Mouse (Mus musculus): Measurements from ENCODE around the gene Tmem63a. TPM values are rescaled to one million over a fixed set of nuclear protein-coding genes. Genes with fewer than 3 reads are reported as not detected.

Tmem63a gene
- polyA plus RNA-seq, 1 experiment from 2014 or later: 6.1 TPM

DNA sequence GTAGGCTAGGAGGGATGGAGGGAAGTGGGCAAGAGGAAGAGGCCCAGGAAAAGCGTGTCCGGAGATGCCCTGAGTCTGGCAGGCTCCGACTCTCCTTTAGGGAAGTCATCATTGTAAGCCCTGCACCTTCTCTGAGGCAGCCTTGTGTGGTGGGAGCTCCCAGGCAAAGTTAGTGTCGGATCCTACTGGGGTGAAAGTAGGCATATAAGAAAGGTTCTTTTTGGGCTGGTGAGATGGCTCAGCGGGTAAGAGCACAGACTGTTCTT, 37.4 kb upstream of the Tmem63a start:
- Histone ChIP-seq H3K36me3 (ENCODE audit: control insufficient read depth, insufficient read depth, low read length) (peaks cover 20% of the 10 kb centered on the region), H3K4me2 (ENCODE audit: low read depth, severe bottlenecking) (peak overlapping the region; percentile 65), H3K9ac (ENCODE audit: low read length) (peak overlapping the region; percentile 89), H3K4me1 (ENCODE audit: control insufficient read depth, insufficient read depth, low read length) (peaks cover 6% of the 10 kb centered on the region; the same call in 1 of the 2 replicates), H3K27ac (replicated peaks; ENCODE audit: low read depth, low read length) (no peak overlapping the region), H3K9me3 (ENCODE audit: control insufficient read depth, low read length) (no peaks in the 10 kb centered on the region), H3K4me3 (ENCODE audit: low read depth, low read length) (peak overlapping the region; percentile 75), H3K27me3 (ENCODE audit: control insufficient read depth, insufficient read depth, low read length) (no peaks in the 10 kb centered on the region)
- WGBS: 2% methylated on average over 5 of the region's 5 CpGs
- ATAC-seq (ENCODE audit: insufficient number of reproducible peaks, low FRiP score, low TSS enrichment, low read depth) (no peak), DNase-seq (ENCODE audit: low spot score) (no peak)

DNA sequence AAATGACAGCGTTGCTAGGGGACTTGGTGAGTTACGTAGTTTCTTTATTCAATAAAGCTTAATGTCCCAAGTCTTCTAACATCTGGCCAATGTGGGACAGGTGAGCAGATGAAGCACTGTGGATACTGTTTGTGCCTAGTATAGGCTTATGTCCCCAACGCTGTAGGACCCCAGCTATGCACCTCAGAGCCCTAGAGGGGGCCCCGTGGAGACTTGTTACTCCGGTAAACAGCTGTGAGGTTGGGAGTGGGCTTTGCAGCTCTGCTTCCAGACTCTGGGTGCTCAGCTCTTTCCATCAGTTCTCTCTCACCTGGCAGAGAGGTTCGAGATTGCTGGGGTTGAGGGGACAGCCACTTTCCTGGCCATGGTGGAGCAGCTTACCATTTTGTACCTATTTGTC, 36.8 kb upstream of the Tmem63a start:
- ATAC-seq (ENCODE audit: insufficient number of reproducible peaks, low FRiP score, low TSS enrichment, low read depth): no peak
- Histone ChIP-seq H3K9ac (ENCODE audit: low read length) (peak overlapping the region; percentile 45; the same call in 1 of the 2 replicates), H3K4me3 (ENCODE audit: low read depth, low read length) (peak overlapping the region; percentile 75), H3K27me3 (ENCODE audit: control insufficient read depth, insufficient read depth, low read length) (no peaks in the 10 kb centered on the region), H3K4me1 (ENCODE audit: control insufficient read depth, insufficient read depth, low read length) (peaks cover 6% of the 10 kb centered on the region; the same call in 1 of the 2 replicates), H3K9me3 (ENCODE audit: control insufficient read depth, low read length) (no peaks in the 10 kb centered on the region), H3K36me3 (ENCODE audit: control insufficient read depth, insufficient read depth, low read length) (peaks cover 20% of the 10 kb centered on the region), H3K4me2 (ENCODE audit: low read depth, severe bottlenecking) (peak overlapping the region; percentile 65), H3K27ac (replicated peaks; ENCODE audit: low read depth, low read length) (no peak overlapping the region)
- DNase-seq (ENCODE audit: low spot score): no peak
- 74% methylated on average over 6 of the region's 6 CpGs for WGBS

DNA sequence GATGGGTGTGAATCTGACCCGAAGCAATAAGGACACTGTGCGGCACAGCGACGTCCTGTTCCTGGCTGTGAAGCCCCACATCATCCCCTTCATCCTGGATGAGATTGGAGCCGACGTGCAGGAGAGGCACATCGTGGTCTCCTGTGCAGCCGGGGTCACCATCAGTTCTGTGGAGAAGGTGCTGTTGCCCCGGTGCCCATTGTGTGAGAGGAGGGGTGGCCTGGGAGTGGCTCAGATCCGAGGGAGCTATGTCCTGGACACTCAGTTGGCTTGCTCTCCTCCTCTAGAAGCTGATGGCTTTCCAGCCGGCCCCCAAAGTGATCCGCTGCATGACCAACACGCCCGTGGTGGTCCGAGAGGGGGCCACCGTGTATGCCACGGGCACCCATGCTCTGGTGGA, 36.3 kb upstream of the Tmem63a start:
- no peak for ATAC-seq (ENCODE audit: insufficient number of reproducible peaks, low FRiP score, low TSS enrichment, low read depth)
- Histone ChIP-seq H3K27me3 (ENCODE audit: control insufficient read depth, insufficient read depth, low read length) (no peaks in the 10 kb centered on the region), H3K4me1 (ENCODE audit: control insufficient read depth, insufficient read depth, low read length) (peaks cover 6% of the 10 kb centered on the region; the same call in 1 of the 2 replicates), H3K4me2 (ENCODE audit: low read depth, severe bottlenecking) (no peak overlapping the region; the same call in 1 of the 2 replicates), H3K36me3 (ENCODE audit: control insufficient read depth, insufficient read depth, low read length) (peaks cover 20% of the 10 kb centered on the region), H3K4me3 (ENCODE audit: low read depth, low read length) (peak overlapping the region; percentile 75; the same call in 1 of the 2 replicates), H3K27ac (replicated peaks; ENCODE audit: low read depth, low read length) (no peak overlapping the region), H3K9ac (ENCODE audit: low read length) (no peak overlapping the region), H3K9me3 (ENCODE audit: control insufficient read depth, low read length) (no peaks in the 10 kb centered on the region)
- DNase-seq (ENCODE audit: low spot score): no peak
- WGBS: 94% methylated on average over 17 of the region's 17 CpGs

- Histone ChIP-seq H3K4me2 (ENCODE audit: low read depth, severe bottlenecking) (peak overlapping the region; percentile 17; the same call in 1 of the 2 replicates), H3K9me3 (ENCODE audit: control insufficient read depth, low read length) (no peaks in the 10 kb centered on the region), H3K27ac (replicated peaks; ENCODE audit: low read depth, low read length) (no peak overlapping the region), H3K36me3 (ENCODE audit: control insufficient read depth, insufficient read depth, low read length) (peaks cover 20% of the 10 kb centered on the region), H3K9ac (ENCODE audit: low read length) (no peak overlapping the region), H3K4me3 (ENCODE audit: low read depth, low read length) (no peak overlapping the region), H3K4me1 (ENCODE audit: control insufficient read depth, insufficient read depth, low read length) (peaks cover 9% of the 10 kb centered on the region), H3K27me3 (ENCODE audit: control insufficient read depth, insufficient read depth, low read length) (no peaks in the 10 kb centered on the region)
- DNase-seq (ENCODE audit: low spot score) (no peak), ATAC-seq (ENCODE audit: insufficient number of reproducible peaks, low FRiP score, low TSS enrichment, low read depth) (no peak)
- 93% methylated on average over 24 of the region's 24 CpGs for WGBS
These were observed 35.5 kb upstream of the Tmem63a start for GRCm38 (mm10) chr1:180906461-180907147.

DNA sequence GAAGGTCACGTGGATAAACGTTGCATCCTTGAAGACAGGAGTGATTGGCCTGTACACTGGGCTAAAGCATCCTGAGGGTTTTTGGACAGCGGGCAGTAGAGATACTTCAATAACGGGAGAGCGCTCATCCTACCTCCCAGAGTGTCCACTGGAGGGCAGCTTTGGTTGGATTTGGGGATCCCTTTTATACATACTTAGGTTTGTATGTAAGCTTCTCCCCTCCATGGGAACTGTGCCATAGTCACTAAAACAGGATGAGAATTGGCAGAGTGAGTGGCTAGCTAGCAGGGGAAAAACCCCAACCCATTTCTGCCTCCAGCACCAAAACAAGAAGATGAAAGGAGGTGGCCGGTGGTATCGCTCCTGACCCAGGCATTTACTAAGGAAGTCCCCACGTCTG, 31.0 kb upstream of the Tmem63a start:
- ATAC-seq (ENCODE audit: insufficient number of reproducible peaks, low FRiP score, low TSS enrichment, low read depth) (no peak), DNase-seq (ENCODE audit: low spot score) (no peak)
- no peaks in the 10 kb centered on the region for H3K9me3 ChIP-seq (ENCODE audit: control insufficient read depth, low read length)
- no peak overlapping the region for H3K9ac ChIP-seq (ENCODE audit: low read length)
- H3K27me3 ChIP-seq (ENCODE audit: control insufficient read depth, insufficient read depth, low read length): no peaks in the 10 kb centered on the region
- no peak overlapping the region for H3K4me2 ChIP-seq (ENCODE audit: low read depth, severe bottlenecking)
- no peak overlapping the region for H3K27ac ChIP-seq (replicated peaks; ENCODE audit: low read depth, low read length)
- peaks cover 6% of the 10 kb centered on the region for H3K4me1 ChIP-seq (ENCODE audit: control insufficient read depth, insufficient read depth, low read length)
- H3K4me3 ChIP-seq (ENCODE audit: low read depth, low read length): no peak overlapping the region
- WGBS: 55% methylated on average over 8 of the region's 8 CpGs
- peaks cover 17% of the 10 kb centered on the region for H3K36me3 ChIP-seq (ENCODE audit: control insufficient read depth, insufficient read depth, low read length)

DNA sequence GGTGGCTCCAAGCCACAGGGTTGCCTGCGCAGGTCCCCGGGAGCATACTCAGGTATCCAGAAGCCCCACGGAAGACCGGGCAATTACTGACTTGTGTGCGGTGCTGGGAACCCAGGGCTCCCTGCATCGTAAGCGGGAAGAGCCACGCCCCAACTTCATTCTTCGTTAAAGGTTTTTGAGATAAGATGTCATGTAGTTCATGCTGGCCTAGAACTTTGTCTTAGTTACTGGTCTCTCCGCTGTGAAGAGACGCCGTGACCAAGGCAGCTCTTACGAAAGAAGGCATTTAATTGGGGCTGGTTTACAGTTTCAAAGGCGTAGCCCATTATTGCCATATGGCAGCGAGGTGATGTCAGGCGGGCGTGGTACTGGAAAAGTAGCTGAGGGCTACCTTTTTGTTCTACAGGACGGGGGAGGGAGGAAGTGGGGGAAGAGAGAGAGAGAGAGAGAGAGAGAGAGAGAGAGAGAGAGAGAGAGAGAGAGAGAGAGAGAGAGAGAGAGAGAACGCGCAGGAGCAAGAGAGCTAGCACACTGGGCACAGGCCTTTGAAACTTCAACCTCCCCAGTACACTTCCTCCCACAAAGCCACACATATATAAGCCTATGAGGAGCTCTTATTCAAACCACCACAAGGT, 30.4 kb upstream of the Tmem63a start:
- peak overlapping the region; percentile 22; the same call in 1 of the 2 replicates for H3K4me2 ChIP-seq (ENCODE audit: low read depth, severe bottlenecking)
- no peak for ATAC-seq (ENCODE audit: insufficient number of reproducible peaks, low FRiP score, low TSS enrichment, low read depth)
- H3K27ac ChIP-seq (replicated peaks; ENCODE audit: low read depth, low read length): no peak overlapping the region
- no peak overlapping the region for H3K4me3 ChIP-seq (ENCODE audit: low read depth, low read length)
- H3K4me1 ChIP-seq (ENCODE audit: control insufficient read depth, insufficient read depth, low read length): peaks cover 6% of the 10 kb centered on the region
- WGBS: 33% methylated on average over 19 of the region's 20 CpGs
- peaks cover 11% of the 10 kb centered on the region for H3K36me3 ChIP-seq (ENCODE audit: control insufficient read depth, insufficient read depth, low read length)
- H3K27me3 ChIP-seq (ENCODE audit: control insufficient read depth, insufficient read depth, low read length): no peaks in the 10 kb centered on the region
- H3K9ac ChIP-seq (ENCODE audit: low read length): no peak overlapping the region
- DNase-seq (ENCODE audit: low spot score): peak; percentile 49
- no peaks in the 10 kb centered on the region for H3K9me3 ChIP-seq (ENCODE audit: control insufficient read depth, low read length)

- H3K4me1 ChIP-seq (ENCODE audit: control insufficient read depth, insufficient read depth, low read length): peaks cover 6% of the 10 kb centered on the region
- ATAC-seq (ENCODE audit: insufficient number of reproducible peaks, low FRiP score, low TSS enrichment, low read depth) (no peak), DNase-seq (ENCODE audit: low spot score) (no peak)
- H3K4me2 ChIP-seq (ENCODE audit: low read depth, severe bottlenecking): no peak overlapping the region
- H3K9ac ChIP-seq (ENCODE audit: low read length): no peak overlapping the region
- peaks cover 2% of the 10 kb centered on the region; the same call in 1 of the 2 replicates for H3K36me3 ChIP-seq (ENCODE audit: control insufficient read depth, insufficient read depth, low read length)
- H3K4me3 ChIP-seq (ENCODE audit: low read depth, low read length): no peak overlapping the region
- no peak overlapping the region for H3K27ac ChIP-seq (replicated peaks; ENCODE audit: low read depth, low read length)
- H3K27me3 ChIP-seq (ENCODE audit: control insufficient read depth, insufficient read depth, low read length): no peaks in the 10 kb centered on the region
- 90% methylated on average over 5 of the region's 5 CpGs for WGBS
- H3K9me3 ChIP-seq (ENCODE audit: control insufficient read depth, low read length): no peaks in the 10 kb centered on the region
These were observed 29.4 kb upstream of the Tmem63a start for GRCm38 (mm10) chr1:180912792-180913191.

DNA sequence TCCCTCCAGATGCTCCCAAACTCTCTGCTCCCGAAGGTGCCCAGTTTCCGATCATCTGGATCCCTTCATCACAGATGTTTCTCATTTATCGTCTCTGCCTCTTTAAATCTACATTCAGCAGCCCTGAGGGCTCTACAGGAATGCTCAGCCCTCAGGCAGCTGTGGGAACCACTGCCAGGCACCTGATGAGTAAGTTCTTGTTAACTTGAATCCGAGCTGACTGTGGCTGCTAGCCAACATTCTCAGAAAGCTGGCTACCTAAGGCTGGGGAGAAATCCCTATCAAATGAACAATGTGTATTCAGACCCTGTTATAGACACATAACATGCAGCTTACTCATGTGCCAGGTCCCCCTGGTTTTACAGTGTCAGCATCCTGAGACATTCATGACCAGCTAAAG, 28.3 kb upstream of the Tmem63a start:
- 13% methylated on average over 4 of the region's 4 CpGs for WGBS

More for the DNA sequence above, 28.3 kb upstream of the Tmem63a start:
- H3K27ac ChIP-seq (replicated peaks; ENCODE audit: low read depth, low read length): no peak overlapping the region
- H3K36me3 ChIP-seq (ENCODE audit: control insufficient read depth, insufficient read depth, low read length): no peaks in the 10 kb centered on the region
- no peak overlapping the region for H3K9ac ChIP-seq (ENCODE audit: low read length)
- H3K4me2 ChIP-seq (ENCODE audit: low read depth, severe bottlenecking): no peak overlapping the region
- DNase-seq (ENCODE audit: low spot score) (peak; percentile 64), ATAC-seq (ENCODE audit: insufficient number of reproducible peaks, low FRiP score, low TSS enrichment, low read depth) (peak; percentile 49; the same call in 1 of the 2 replicates)
- H3K4me1 ChIP-seq (ENCODE audit: control insufficient read depth, insufficient read depth, low read length): peaks cover 6% of the 10 kb centered on the region
- H3K27me3 ChIP-seq (ENCODE audit: control insufficient read depth, insufficient read depth, low read length): no peaks in the 10 kb centered on the region
- H3K9me3 ChIP-seq (ENCODE audit: control insufficient read depth, low read length): no peaks in the 10 kb centered on the region
- H3K4me3 ChIP-seq (ENCODE audit: low read depth, low read length): no peak overlapping the region

Measured in limb, embryonic 11.5 days (tissue).